Mouse (Mus musculus) liver, adult 2 months (tissue): ENCODE results near the gene Hmbs.

ENCODE experiments used
- CTCF ChIP-seq: fragments of 200-500 bp; IDR thresholded peaks from 2 replicates; pipeline ENCODE4 v1.5.1; 2011; ENCODE audit warnings: low read depth, low read length, control low read depth
- POLR2A ChIP-seq: fragments of 200-500 bp; IDR thresholded peaks from 2 replicates; pipeline ENCODE4 v1.6.1; 2011; ENCODE audit warnings: low read length, control low read depth; ENCODE audit not compliant: insufficient read depth; ENCODE audit errors: extremely low read depth

DNA sequence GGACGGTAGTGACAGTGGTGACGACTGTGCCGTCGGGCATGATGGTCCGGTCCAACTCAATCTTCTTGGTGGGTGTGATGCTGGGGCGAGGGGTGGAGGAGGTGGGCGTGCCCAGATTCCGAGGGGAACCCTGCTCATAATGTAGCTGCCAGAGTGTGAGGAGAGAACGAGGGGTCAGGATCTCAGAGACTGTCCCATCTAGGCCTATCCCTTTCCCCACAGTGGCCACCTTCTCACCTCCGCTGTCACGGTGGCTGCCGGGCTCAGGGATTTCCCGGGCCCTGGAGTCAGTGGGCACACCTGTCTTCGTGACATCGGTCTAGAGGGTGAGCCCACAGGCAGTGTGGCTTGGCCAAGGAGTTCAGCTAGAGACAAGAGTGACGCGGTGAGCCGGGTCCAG, 29.1 kb downstream of the Hmbs start:
- no peak for TF ChIP-seq POLR2A
- no peak for TF ChIP-seq CTCF
